Comparison of ENCODE assay signal across 24 mouse cellular contexts in the genomic region with DNA sequence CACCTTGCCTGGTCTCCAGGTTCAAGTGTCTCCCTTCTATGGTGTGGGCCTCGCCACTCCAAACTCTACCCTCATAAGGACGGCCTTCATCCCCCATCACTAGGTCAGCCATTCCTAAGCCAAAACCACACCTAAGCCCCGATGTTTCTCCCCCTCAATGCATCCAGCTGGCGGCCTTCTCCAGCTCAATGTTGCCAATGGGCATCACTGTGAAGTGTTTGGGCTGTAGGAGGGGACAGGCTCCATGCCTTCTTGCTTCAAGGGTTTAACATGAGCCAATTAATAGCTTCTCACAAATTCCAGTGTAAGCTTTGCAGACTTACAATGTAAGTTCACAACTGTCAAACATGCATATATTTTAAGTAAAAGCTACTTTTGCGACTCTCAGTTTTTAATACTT.
DNase-seq lines count a peak whose midpoint lies in the region; ATAC-seq and TF ChIP-seq lines count a peak whose summit lies in the region.
"Had no signal": no experiment of that assay in that cellular context is flagged by ENCODE, and none has a peak within 500 bp of the region (broad histone marks: within the 10 kb centered on the region; RNA-seq: fewer than 3 reads in every experiment).

No protein-coding gene starts in this region.

- H3K27ac ChIP-seq in forebrain, embryonic 10.5 days, result 0 out of 2 replicates have a peak overlapping the region, but pooled peaks have one; percentile 8
- no peak overlapping the region for H3K27ac ChIP-seq in forebrain, postnatal 0 days (ENCODE audit: low read depth, low read length)
- no peak overlapping the region for H3K27ac ChIP-seq in forebrain, embryonic 14.5 days (ENCODE audit: low read depth, low read length)
- peak overlapping the region; percentile 76 for H3K27ac ChIP-seq in stomach, embryonic 16.5 days (ENCODE audit: low read length)
- no peak overlapping the region for H3K27ac ChIP-seq in thymus, adult 2 months (ENCODE audit: control insufficient read depth, insufficient read depth, low read length)
- H3K27ac ChIP-seq: embryonic facial prominence, embryonic 13.5 days; heart, embryonic 15.5 days; hindbrain, postnatal 0 days; intestine, embryonic 15.5 days had no signal

- 93% methylated on average over 5 of the region's 5 CpGs for WGBS in forebrain, embryonic 10.5 days
- 80% methylated on average over 5 of the region's 5 CpGs for WGBS in forebrain, postnatal 0 days
- WGBS in forebrain, embryonic 14.5 days, result 63% methylated on average over 5 of the region's 5 CpGs
- WGBS in stomach, embryonic 16.5 days, result 76% methylated on average over 5 of the region's 5 CpGs
- WGBS in thymus, adult 2 months, result 96% methylated on average over 5 of the region's 5 CpGs

- TF ChIP-seq POLR2A in brain, embryonic 14.5 days (IDR thresholded peaks at IDR 0.05; ENCODE audit: borderline replicate concordance, extremely low read depth, insufficient read depth, insufficient read length, poor library complexity, severe bottlenecking), result no peak
- TF ChIP-seq POLR2A in thymus, adult 2 months (IDR thresholded peaks at IDR 0.05; ENCODE audit: control insufficient read depth, extremely low read depth, insufficient read depth, low read length, poor library complexity), result no peak

- DNase-seq in forebrain, embryonic 10.5 days (ENCODE audit: extremely low spot score, low spot score), result no peak
- no peak for DNase-seq in forebrain, postnatal 0 days
- peak; percentile 53 for DNase-seq in brain, embryonic 14.5 days (ENCODE audit: low read depth)
- peak; percentile 32 for DNase-seq in forebrain, embryonic 14.5 days (ENCODE audit: low spot score)
- DNase-seq in thymus, adult 2 months, result no peak
- DNase-seq: adrenal gland, postnatal 36 days; B cell, adult 2 months; cerebellum, adult 11 months; cerebellum, adult 9-10 months; cerebellum, postnatal 36 days; gastrocnemius, adult 2 months; gastrocnemius, postnatal 25 days; heart, adult 18-20 months; heart, postnatal 14 days had no signal

- H3K4me1 ChIP-seq in forebrain, embryonic 10.5 days, result peaks cover 18% of the 10 kb centered on the region
- no peaks in the 10 kb centered on the region for H3K4me1 ChIP-seq in forebrain, postnatal 0 days (ENCODE audit: insufficient read depth)
- H3K4me1 ChIP-seq in forebrain, embryonic 14.5 days (ENCODE audit: control insufficient read depth, insufficient read depth, low read length), result peaks cover 17% of the 10 kb centered on the region
- H3K4me1 ChIP-seq in stomach, embryonic 16.5 days (ENCODE audit: control insufficient read depth, insufficient read depth, low read length), result peaks cover 10% of the 10 kb centered on the region
- no peaks in the 10 kb centered on the region for H3K4me1 ChIP-seq in thymus, adult 2 months (replicated peaks; ENCODE audit: control insufficient read depth, insufficient read depth, low read length)
- H3K4me1 ChIP-seq: heart, embryonic 15.5 days; intestine, embryonic 15.5 days had no signal

- no peak for TF ChIP-seq CTCF in forebrain, postnatal 0 days (IDR thresholded peaks at IDR 0.05; ENCODE audit: low read depth)
- TF ChIP-seq CTCF in brain, embryonic 14.5 days (IDR thresholded peaks at IDR 0.05; ENCODE audit: borderline replicate concordance, extremely low read depth, insufficient read depth, insufficient read length), result no peak
- no peak for TF ChIP-seq CTCF in thymus, adult 2 months (IDR thresholded peaks at IDR 0.05; ENCODE audit: borderline replicate concordance, control insufficient read depth, extremely low read depth, insufficient read depth, low read length, poor library complexity)

- H3K4me3 ChIP-seq in forebrain, embryonic 10.5 days, result no peak overlapping the region
- no peak overlapping the region for H3K4me3 ChIP-seq in forebrain, postnatal 0 days (ENCODE audit: low read depth, low read length)
- no peak overlapping the region for H3K4me3 ChIP-seq in forebrain, embryonic 14.5 days (ENCODE audit: low read depth, low read length)
- no peak overlapping the region for H3K4me3 ChIP-seq in stomach, embryonic 16.5 days (replicated peaks; ENCODE audit: low read length)
- no peak overlapping the region for H3K4me3 ChIP-seq in thymus, adult 2 months (ENCODE audit: control insufficient read depth, insufficient read depth, low read length)
- H3K4me3 ChIP-seq: embryonic facial prominence, embryonic 13.5 days; heart, embryonic 15.5 days; hindbrain, embryonic 13.5 days; intestine, embryonic 15.5 days had no signal

- no peaks in the 10 kb centered on the region for H3K9me3 ChIP-seq in forebrain, embryonic 10.5 days
- no peaks in the 10 kb centered on the region for H3K9me3 ChIP-seq in forebrain, postnatal 0 days (ENCODE audit: low read length)
- H3K9me3 ChIP-seq in forebrain, embryonic 14.5 days (replicated peaks; ENCODE audit: control insufficient read depth, low read length), result no peaks in the 10 kb centered on the region
- H3K9me3 ChIP-seq in stomach, embryonic 16.5 days (replicated peaks; ENCODE audit: control insufficient read depth, low read length), result no peaks in the 10 kb centered on the region
- H3K9me3 ChIP-seq: embryonic facial prominence, embryonic 13.5 days; G1E; heart, embryonic 15.5 days; hindbrain, embryonic 13.5 days; intestine, embryonic 15.5 days had no signal

- H3K27me3 ChIP-seq in forebrain, embryonic 10.5 days (ENCODE audit: poor library complexity, severe bottlenecking), result peaks cover 24% of the 10 kb centered on the region
- no peaks in the 10 kb centered on the region for H3K27me3 ChIP-seq in forebrain, postnatal 0 days (ENCODE audit: insufficient read depth, low read length)
- H3K27me3 ChIP-seq in forebrain, embryonic 14.5 days (replicated peaks; ENCODE audit: control insufficient read depth, insufficient read depth, low read length), result no peaks in the 10 kb centered on the region
- H3K27me3 ChIP-seq in stomach, embryonic 16.5 days (ENCODE audit: control insufficient read depth, insufficient read depth, low read length), result no peaks in the 10 kb centered on the region
- no peaks in the 10 kb centered on the region for H3K27me3 ChIP-seq in thymus, adult 2 months (ENCODE audit: control insufficient read depth, insufficient read depth, low read length)
- H3K27me3 ChIP-seq: embryonic facial prominence, embryonic 13.5 days; heart, embryonic 15.5 days; intestine, embryonic 15.5 days had no signal

- no peak overlapping the region for H3K4me2 ChIP-seq in forebrain, postnatal 0 days (ENCODE audit: low read depth)
- no peak overlapping the region for H3K4me2 ChIP-seq in forebrain, embryonic 14.5 days (ENCODE audit: low read length)
- H3K4me2 ChIP-seq in stomach, embryonic 16.5 days (ENCODE audit: low read depth, low read length), result no peak overlapping the region
- H3K4me2 ChIP-seq: embryonic facial prominence, embryonic 13.5 days; heart, embryonic 11.5 days had no signal

- ATAC-seq in forebrain, postnatal 0 days, result no peak
- peak; percentile 33; the same call in 1 of the 2 replicates for ATAC-seq in forebrain, embryonic 14.5 days
- no peak for ATAC-seq in stomach, embryonic 16.5 days (ENCODE audit: insufficient read depth, low FRiP score)
- ATAC-seq in inflammation-experienced regulatory T-cells, adult 6 months, result no peak
- ATAC-seq: CD4-positive, CD25-positive, alpha-beta regulatory T cell, adult 4 months had no signal

- no peak overlapping the region for H3K9ac ChIP-seq in forebrain, postnatal 0 days
- H3K9ac ChIP-seq in forebrain, embryonic 14.5 days (ENCODE audit: low read length), result no peak overlapping the region
- no peak overlapping the region for H3K9ac ChIP-seq in stomach, embryonic 16.5 days (ENCODE audit: low read length)
- H3K9ac ChIP-seq: embryonic facial prominence, embryonic 13.5 days; heart, embryonic 15.5 days; hindbrain, embryonic 13.5 days; intestine, embryonic 15.5 days had no signal

- H3K36me3 ChIP-seq in forebrain, embryonic 10.5 days (replicated peaks), result no peaks in the 10 kb centered on the region
- H3K36me3 ChIP-seq in forebrain, postnatal 0 days (ENCODE audit: insufficient read depth), result no peaks in the 10 kb centered on the region
- H3K36me3 ChIP-seq in forebrain, embryonic 14.5 days (ENCODE audit: control insufficient read depth, insufficient read depth, low read length), result no peaks in the 10 kb centered on the region
- H3K36me3 ChIP-seq in stomach, embryonic 16.5 days (ENCODE audit: control insufficient read depth, insufficient read depth, low read length), result no peaks in the 10 kb centered on the region
- no peaks in the 10 kb centered on the region for H3K36me3 ChIP-seq in thymus, adult 2 months (ENCODE audit: control insufficient read depth, insufficient read depth, low read length)
- H3K36me3 ChIP-seq: embryonic facial prominence, embryonic 13.5 days; heart, embryonic 15.5 days; hindbrain, embryonic 13.5 days; intestine, embryonic 15.5 days had no signal

Comparison
In these comparisons a context has a peak if more than half of its experiments do, and no peak if none do; other contexts are left out.
1. DNase-seq: peak in brain, embryonic 14.5 days (single experiment) and forebrain, embryonic 14.5 days (single experiment); none in forebrain, embryonic 10.5 days (single experiment), forebrain, postnatal 0 days (single experiment) and thymus, adult 2 months (single experiment).
2. H3K27ac ChIP-seq: peak in forebrain, embryonic 10.5 days (single experiment) and stomach, embryonic 16.5 days (single experiment); none in forebrain, postnatal 0 days (single experiment), forebrain, embryonic 14.5 days (single experiment) and thymus, adult 2 months (single experiment).